Mouse (Mus musculus): ENCODE results near the gene Prss36. TPM values are rescaled to one million over a fixed set of nuclear protein-coding genes. Genes with fewer than 3 reads are reported as not detected.

Gene Prss36
- polyA plus RNA-seq, 1 experiment from 2014 or later, result 9.7 TPM

- Histone ChIP-seq H3K9me3 (ENCODE audit: control insufficient read depth, low read length) (no peaks in the 10 kb centered on the region), H3K36me3 (ENCODE audit: control insufficient read depth, insufficient read depth, low read length) (no peaks in the 10 kb centered on the region), H3K4me2 (replicated peaks; ENCODE audit: low read depth) (no peak overlapping the region), H3K4me1 (replicated peaks; ENCODE audit: control insufficient read depth, insufficient read depth) (no peaks in the 10 kb centered on the region), H3K27ac (replicated peaks) (no peak overlapping the region), H3K9ac (ENCODE audit: low read length) (no peak overlapping the region), H3K27me3 (ENCODE audit: control insufficient read depth, insufficient read depth, low read length) (no peaks in the 10 kb centered on the region), H3K4me3 (ENCODE audit: low read depth, low read length) (no peak overlapping the region)
- WGBS, result 79% methylated on average over 12 of the region's 12 CpGs
- ATAC-seq (ENCODE audit: low FRiP score, low TSS enrichment) (no peak), DNase-seq (ENCODE audit: low spot score) (no peak)
- TF ChIP-seq EP300 (optimal IDR thresholded peaks at IDR 0.05) (no peak), CTCF (IDR thresholded peaks at IDR 0.05; ENCODE audit: low read depth) (no peak)
These were observed 31.2 kb downstream of the Prss36 start for GRCm38 (mm10) chr7:127915293-127915692.

GRCm38 (mm10) chr7:127912938-127913337, 33.6 kb downstream of the Prss36 start:
- H3K4me3 ChIP-seq (ENCODE audit: low read depth, low read length), result peak overlapping the region; percentile 92
- H3K4me1 ChIP-seq (replicated peaks; ENCODE audit: control insufficient read depth, insufficient read depth), result no peaks in the 10 kb centered on the region
- peak overlapping the region; percentile 92; the same call in 1 of the 2 replicates for H3K27ac ChIP-seq (replicated peaks)
- H3K27me3 ChIP-seq (ENCODE audit: control insufficient read depth, insufficient read depth, low read length), result no peaks in the 10 kb centered on the region
- no peaks in the 10 kb centered on the region for H3K9me3 ChIP-seq (ENCODE audit: control insufficient read depth, low read length)
- peak overlapping the region; percentile 90 for H3K9ac ChIP-seq (ENCODE audit: low read length)
- WGBS, result 15% methylated on average over 4 of the region's 4 CpGs
- peaks cover 6% of the 10 kb centered on the region for H3K36me3 ChIP-seq (ENCODE audit: control insufficient read depth, insufficient read depth, low read length)
- ATAC-seq (ENCODE audit: low FRiP score, low TSS enrichment) (no peak), DNase-seq (ENCODE audit: low spot score) (no peak)
- H3K4me2 ChIP-seq (replicated peaks; ENCODE audit: low read depth), result peak overlapping the region; percentile 72
- no peak for TF ChIP-seq CTCF (IDR thresholded peaks at IDR 0.05; ENCODE audit: low read depth)
- TF ChIP-seq EP300 (optimal IDR thresholded peaks at IDR 0.05), result no peak

GRCm38 (mm10) chr7:127912190-127912871, 34.2 kb downstream of the Prss36 start, which contains the start of gene Kat8:
TSS of gene Kat8 (plus strand) at chr7:127912516.
- ATAC-seq (ENCODE audit: low FRiP score, low TSS enrichment), result peak; percentile 96

DNA sequence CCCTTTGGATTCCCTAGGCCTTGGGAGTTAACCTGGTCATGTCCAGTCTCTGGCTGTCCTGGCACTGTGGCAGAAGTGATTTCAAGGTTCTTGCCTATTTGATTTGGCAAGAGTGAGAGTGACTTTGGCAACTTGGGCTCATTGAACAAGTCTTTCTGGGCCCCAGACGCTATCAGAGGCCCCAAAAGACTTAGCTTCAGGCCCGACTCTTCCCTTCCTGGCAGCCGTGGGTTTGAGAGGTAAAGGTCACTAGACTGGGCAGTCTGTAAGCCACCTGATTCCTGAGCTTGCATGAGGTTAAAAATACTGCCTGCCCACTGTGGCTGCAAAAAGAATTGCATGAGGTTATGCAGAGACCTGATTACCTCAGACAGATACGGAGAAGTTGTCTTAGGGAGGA, 37.9 kb downstream of the Prss36 start:
- H3K4me2 ChIP-seq (replicated peaks; ENCODE audit: low read depth), result no peak overlapping the region
- WGBS, result 87% methylated on average over 4 of the region's 4 CpGs
- no peaks in the 10 kb centered on the region for H3K4me1 ChIP-seq (replicated peaks; ENCODE audit: control insufficient read depth, insufficient read depth)
- H3K9me3 ChIP-seq (ENCODE audit: control insufficient read depth, low read length), result no peaks in the 10 kb centered on the region
- no peak overlapping the region for H3K9ac ChIP-seq (ENCODE audit: low read length)
- H3K27me3 ChIP-seq (ENCODE audit: control insufficient read depth, insufficient read depth, low read length), result no peaks in the 10 kb centered on the region
- no peak overlapping the region for H3K4me3 ChIP-seq (ENCODE audit: low read depth, low read length)
- no peak for DNase-seq (ENCODE audit: low spot score)
- TF ChIP-seq CTCF (IDR thresholded peaks at IDR 0.05; ENCODE audit: low read depth) (no peak), EP300 (optimal IDR thresholded peaks at IDR 0.05) (no peak)
- peaks cover 12% of the 10 kb centered on the region for H3K36me3 ChIP-seq (ENCODE audit: control insufficient read depth, insufficient read depth, low read length)
- no peak overlapping the region for H3K27ac ChIP-seq (replicated peaks)
- ATAC-seq (ENCODE audit: low FRiP score, low TSS enrichment), result no peak

More at GRCm38 (mm10) chr7:127912190-127912871, 34.2 kb downstream of the Prss36 start, which contains the start of gene Kat8:
- H3K9me3 ChIP-seq (ENCODE audit: control insufficient read depth, low read length), result no peaks in the 10 kb centered on the region
- peak within 1 kb of the TSS; percentile 92 for H3K27ac ChIP-seq (replicated peaks)
- peak; percentile 95 for DNase-seq (ENCODE audit: low spot score)
- peaks cover 12% of the 10 kb centered on the region for H3K36me3 ChIP-seq (ENCODE audit: control insufficient read depth, insufficient read depth, low read length)
- TF ChIP-seq CTCF (IDR thresholded peaks at IDR 0.05; ENCODE audit: low read depth) (no peak), EP300 (optimal IDR thresholded peaks at IDR 0.05) (peak; percentile 8)
- peak within 1 kb of the TSS; percentile 72 for H3K4me2 ChIP-seq (replicated peaks; ENCODE audit: low read depth)
- under 1% methylated on average over 39 of the region's 40 CpGs for WGBS
- H3K4me3 ChIP-seq (ENCODE audit: low read depth, low read length), result peak within 1 kb of the TSS; percentile 92
- H3K27me3 ChIP-seq (ENCODE audit: control insufficient read depth, insufficient read depth, low read length), result no peaks in the 10 kb centered on the region
- H3K9ac ChIP-seq (ENCODE audit: low read length), result peak within 1 kb of the TSS; percentile 90
- no peaks in the 10 kb centered on the region for H3K4me1 ChIP-seq (replicated peaks; ENCODE audit: control insufficient read depth, insufficient read depth)

- peaks cover 12% of the 10 kb centered on the region for H3K36me3 ChIP-seq (ENCODE audit: control insufficient read depth, insufficient read depth, low read length)
- H3K4me1 ChIP-seq (replicated peaks; ENCODE audit: control insufficient read depth, insufficient read depth), result no peaks in the 10 kb centered on the region
- no peak overlapping the region for H3K4me3 ChIP-seq (ENCODE audit: low read depth, low read length)
- TF ChIP-seq EP300 (optimal IDR thresholded peaks at IDR 0.05) (no peak), CTCF (IDR thresholded peaks at IDR 0.05; ENCODE audit: low read depth) (no peak)
- 96% methylated on average over 12 of the region's 12 CpGs for WGBS
- H3K9ac ChIP-seq (ENCODE audit: low read length), result no peak overlapping the region
- no peak overlapping the region for H3K4me2 ChIP-seq (replicated peaks; ENCODE audit: low read depth)
- ATAC-seq (ENCODE audit: low FRiP score, low TSS enrichment) (no peak), DNase-seq (ENCODE audit: low spot score) (no peak)
- H3K27ac ChIP-seq (replicated peaks), result no peak overlapping the region
- no peaks in the 10 kb centered on the region for H3K27me3 ChIP-seq (ENCODE audit: control insufficient read depth, insufficient read depth, low read length)
- H3K9me3 ChIP-seq (ENCODE audit: control insufficient read depth, low read length), result no peaks in the 10 kb centered on the region
These were observed 38.6 kb downstream of the Prss36 start for GRCm38 (mm10) chr7:127907939-127908338.

All from stomach, postnatal 0 days (tissue).